Mouse (Mus musculus) granulocyte monocyte progenitor cell, adult 5-6 weeks (primary cell): ENCODE measurements around the gene Gbp9. TPM values are rescaled to one million over a fixed set of nuclear protein-coding genes. Genes with fewer than 3 reads are reported as not detected.
A peak's percentile ranks its signal among the peaks of the same experiment; 100 is the strongest.

Experiments
- ATAC-seq: replicated peaks from 2 replicates; pipeline ENCODE4 v1.8.0; 2016; ENCODE audit warnings: mild to moderate bottlenecking, moderate TSS enrichment, inconsistent platforms; ENCODE audit not compliant: poor library complexity, severe bottlenecking
- total RNA-seq, 2 experiments: library from RNA; stranded (forward) in 1 of 2; stranded (reverse) in 1 of 2; fragments of 200-712, 200-1000 nt in 1 of 2; fragments of >200 nt in 1 of 2; fragmentation: Nextera tagmentation in 1 of 2; gene quantifications; 2 replicates each; pipeline ENCODE4 v1.2.3; 2014 to 2017

Gbp9 gene
- total RNA-seq, 2 experiments from 2014 or later, result 0.26 TPM; not detected in 1

- ATAC-seq, result peak; percentile 40
Observed at GRCm38 (mm10) chr5:105062403-105062802, 76.9 kb downstream of the Gbp9 start.

- no peak for ATAC-seq
Observed at GRCm38 (mm10) chr5:105060224-105060623, 79.1 kb downstream of the Gbp9 start.

GRCm38 (mm10) chr5:105055279-105055678, 84.1 kb downstream of the Gbp9 start:
- ATAC-seq, result no peak

GRCm38 (mm10) chr5:105053471-105054169, 85.7 kb downstream of the Gbp9 start:
- 0 out of 2 replicates have a peak, but pooled peaks have one; percentile 35 for ATAC-seq

- ATAC-seq, result no peak
Observed at GRCm38 (mm10) chr5:105032362-105032761, 107.0 kb downstream of the Gbp9 start.

Other genes starting within 250 kb of the Gbp9 start
- gene Abcg3, start 156.8 kb downstream of the Gbp9 start, total RNA-seq (2014; fragmentation: Nextera tagmentation), result 0.13 and 1.1 TPM in 2 replicates
- gene Abcg3, start 156.8 kb downstream of the Gbp9 start, total RNA-seq (2017), result 0.52 and 0.65 TPM in 2 replicates
- gene Gbp8, start within 50 bp of the Gbp9 start, total RNA-seq (2014; fragmentation: Nextera tagmentation), result not detected in 2 replicates
- 0.34 TPM in 1 of 2 replicates, not detected in the other for gene Gbp8, start within 50 bp of the Gbp9 start, total RNA-seq (2017)
- not detected in 2 replicates for gene Gbp4, start within 50 bp of the Gbp9 start, total RNA-seq (2014; fragmentation: Nextera tagmentation)
- gene Gbp4, start within 50 bp of the Gbp9 start, total RNA-seq (2017), result not detected in 2 replicates
- gene Gbp10, start 100.0 kb upstream of the Gbp9 start, total RNA-seq (2014; fragmentation: Nextera tagmentation), result not detected in 2 replicates
- not detected in 2 replicates for gene Gbp10, start 100.0 kb upstream of the Gbp9 start, total RNA-seq (2017)
- not detected in 2 replicates for gene Gm43302, start 154.2 kb upstream of the Gbp9 start, total RNA-seq (2014; fragmentation: Nextera tagmentation)
- not detected in 2 replicates for gene Gm43302, start 154.2 kb upstream of the Gbp9 start, total RNA-seq (2017)
- gene Gbp6, start 154.2 kb upstream of the Gbp9 start, total RNA-seq (2014; fragmentation: Nextera tagmentation), result 0.77 TPM in 1 of 2 replicates, not detected in the other
- 0.65 and 0.77 TPM in 2 replicates for gene Gbp6, start 154.2 kb upstream of the Gbp9 start, total RNA-seq (2017)